Mouse (Mus musculus): ENCODE data around the gene Akr1e1.
"Not testable (repeated sequence)": the region's sequence is repeated elsewhere in the genome, so short reads cannot be mapped to it uniquely, and the experiment has no call there.

Gene Akr1e1

DNA sequence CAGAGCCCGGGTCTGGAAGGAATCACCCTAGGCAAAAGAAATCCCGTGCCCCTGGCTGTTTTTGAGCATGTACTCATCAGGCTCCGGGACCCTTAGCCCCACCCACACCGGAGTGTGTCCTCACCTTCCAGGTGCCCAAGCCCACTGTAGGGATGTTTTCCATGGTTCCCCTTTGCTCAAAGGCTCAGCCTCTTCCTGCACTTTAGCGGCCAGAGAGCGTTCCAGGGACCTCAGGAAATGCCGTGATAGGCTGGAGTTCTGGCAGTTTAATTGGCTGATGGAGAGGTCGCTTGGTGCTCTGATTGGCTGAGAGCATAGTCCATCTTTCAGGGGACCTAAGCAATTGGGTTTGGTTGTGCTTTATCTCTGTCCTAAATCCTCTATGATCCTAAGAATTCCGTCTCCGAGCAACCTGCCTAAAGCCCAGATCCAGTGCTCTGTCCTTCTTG lies at the start of gene Akr1e1:
Gene Akr1e1, minus strand, starts transcription at position 214 of the 449 bp plus-strand sequence.
- DNase-seq (ENCODE audit: low read depth, low spot score) = peak; percentile 98

GRCm38 (mm10) chr13:4658346-4658745 lies 49.4 kb upstream of the Akr1e1 start:
- no peak for DNase-seq (ENCODE audit: low read depth, low spot score)

DNA sequence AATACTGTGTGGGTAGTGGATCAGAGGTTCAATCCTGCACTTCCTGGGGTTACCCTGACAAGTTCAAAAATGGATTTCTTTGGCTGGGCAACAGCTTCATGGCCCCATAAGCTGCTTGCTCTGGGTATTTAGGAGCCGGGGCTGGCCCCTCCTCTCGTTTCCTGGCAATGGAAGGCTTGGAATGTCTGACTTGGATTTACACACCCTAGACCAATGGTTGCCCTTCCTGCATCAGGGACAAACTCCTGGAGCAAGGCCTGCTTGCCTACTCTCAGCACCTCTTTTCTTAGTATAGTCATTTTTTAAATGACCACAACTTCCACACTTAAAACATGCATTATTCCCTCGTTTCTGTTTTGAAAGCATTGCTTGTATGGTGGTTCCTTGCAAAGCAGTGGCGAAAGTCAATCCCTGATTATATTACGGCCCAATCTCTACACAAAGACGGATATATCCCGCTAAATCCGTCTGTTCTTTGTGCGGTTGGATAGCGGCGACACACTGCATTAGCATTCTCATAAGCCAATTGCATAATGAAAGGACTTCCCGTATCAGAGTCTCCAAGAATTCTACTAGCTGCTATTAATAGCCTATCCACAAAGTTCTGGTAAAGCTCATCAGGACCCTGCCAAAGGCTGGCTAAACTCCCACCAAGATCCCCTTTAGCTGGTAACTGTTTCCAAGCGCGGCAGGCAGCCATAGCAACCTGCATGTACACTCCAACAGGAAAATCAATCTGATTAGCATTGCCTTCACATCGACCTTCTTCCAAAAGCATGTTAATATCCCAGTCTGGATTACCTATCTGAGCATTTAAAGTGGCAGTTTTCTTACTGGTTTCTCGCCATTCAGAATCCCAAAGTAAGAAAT lies 47.5 kb upstream of the Akr1e1 start:
- no peak for DNase-seq (ENCODE audit: low read depth, low spot score)

DNA sequence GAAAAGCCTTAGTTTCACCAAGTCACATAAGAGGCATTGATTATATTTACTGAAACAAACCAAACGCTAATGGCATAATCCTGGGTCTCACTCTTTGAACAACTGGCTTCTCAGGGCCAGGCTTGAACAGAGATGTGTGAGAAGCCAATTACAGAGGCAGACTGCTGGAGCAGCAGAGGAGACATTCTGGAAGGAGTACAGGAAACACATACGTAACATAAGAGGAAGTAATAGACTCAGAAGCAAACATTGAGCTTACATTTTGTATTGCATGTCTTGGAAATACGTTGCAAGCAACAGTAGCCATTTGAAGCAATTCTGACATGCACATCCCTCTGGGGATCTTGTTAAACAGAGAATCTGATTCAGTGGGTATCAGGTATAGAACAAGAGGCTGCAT lies 41.2 kb upstream of the Akr1e1 start:
- DNase-seq (ENCODE audit: low read depth, low spot score) = no peak

DNA sequence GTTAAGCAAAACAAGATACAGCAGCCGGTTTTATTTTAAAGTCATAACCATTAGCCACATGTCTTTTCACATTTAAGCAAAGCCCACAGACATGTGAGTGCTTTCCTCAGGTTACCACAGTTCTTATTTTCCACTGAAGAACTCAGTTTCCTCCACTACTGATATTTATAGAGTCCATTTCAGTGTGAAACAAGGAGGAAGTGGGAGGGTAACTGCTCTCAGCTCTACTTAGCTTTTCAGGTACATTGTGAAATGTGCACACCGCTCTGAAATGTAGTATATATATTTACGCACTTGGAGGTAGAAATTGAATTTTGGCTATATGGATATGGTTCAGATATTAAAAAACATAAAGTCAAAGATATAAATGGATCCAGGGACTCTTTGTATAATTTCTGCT lies 36.3 kb upstream of the Akr1e1 start:
- DNase-seq (ENCODE audit: low read depth, low spot score) = no peak

GRCm38 (mm10) chr13:4610902-4611301 lies 1.9 kb upstream of the Akr1e1 start:
- peak; percentile 27 for DNase-seq (ENCODE audit: low read depth, low spot score)

DNA sequence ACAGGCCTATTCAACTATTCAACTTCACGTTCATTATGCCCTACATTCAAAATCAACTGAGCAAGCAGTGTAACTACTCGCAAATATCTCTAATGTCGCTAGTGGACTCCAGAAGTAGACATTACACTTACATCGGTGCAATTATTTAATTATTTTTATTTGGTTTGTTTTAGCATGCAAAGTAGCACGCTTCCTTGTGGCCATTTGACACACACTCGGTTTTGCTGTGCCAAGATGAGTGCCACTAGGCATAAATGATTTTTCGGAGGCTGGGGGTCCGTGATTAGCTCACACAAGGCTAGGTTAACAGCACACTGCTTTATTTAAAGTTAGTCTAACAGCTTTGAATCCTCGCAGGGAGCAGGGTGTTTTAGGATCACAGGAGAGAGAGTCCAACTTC lies 444 bp downstream of the Akr1e1 start:
- peak; percentile 9 for DNase-seq (ENCODE audit: low read depth, low spot score)

- no peak for DNase-seq (ENCODE audit: low read depth, low spot score)
These were observed 2.2 kb downstream of the Akr1e1 start for GRCm38 (mm10) chr13:4606821-4607220.

- not testable (repeated sequence) for DNase-seq (ENCODE audit: low read depth, low spot score)
These were observed 5.5 kb downstream of the Akr1e1 start for GRCm38 (mm10) chr13:4603431-4603830.

DNA sequence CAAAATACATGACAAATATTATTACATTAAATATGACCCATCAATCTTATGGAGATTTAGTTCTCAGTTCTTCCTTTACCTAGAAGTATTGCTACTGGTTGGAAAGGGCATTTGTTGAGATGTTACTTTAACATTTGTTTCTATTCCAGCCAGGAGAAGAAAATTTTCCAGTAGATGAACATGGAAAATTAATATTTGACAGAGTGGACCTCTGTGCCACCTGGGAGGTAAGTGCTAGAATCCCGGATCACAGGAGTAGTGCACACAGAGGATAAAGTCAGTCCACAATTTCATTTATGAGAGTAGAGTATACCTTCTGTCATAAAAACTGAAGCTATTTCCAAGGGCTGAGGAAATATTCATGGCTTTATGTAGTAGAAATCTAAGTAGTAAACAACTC lies 32.1 kb downstream of the Akr1e1 start:
- DNase-seq (ENCODE audit: low read depth, low spot score) = no peak

DNA sequence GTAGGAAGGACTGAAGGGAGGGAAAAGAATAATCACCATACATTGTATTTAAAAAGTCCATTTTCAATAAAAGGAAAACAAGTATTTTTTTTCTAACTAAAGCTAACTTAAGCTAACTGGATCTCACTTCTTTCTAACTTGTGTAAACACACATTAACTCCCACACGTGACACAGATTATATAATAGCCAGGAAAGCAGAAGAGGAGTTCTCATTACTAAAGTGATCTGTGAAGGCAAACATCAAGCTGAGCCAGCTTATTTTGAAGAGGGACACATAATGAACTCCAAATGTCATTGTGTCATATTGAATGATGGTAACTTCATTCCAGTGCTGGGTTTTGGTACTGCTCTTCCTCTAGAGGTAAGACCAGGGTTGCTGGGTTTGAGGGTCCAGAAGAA lies 35.1 kb downstream of the Akr1e1 start, which contains the start of gene Akr1c21:
Gene Akr1c21, plus strand, starts transcription at position 205 of the 400 bp plus-strand sequence.
- DNase-seq (ENCODE audit: low read depth, low spot score) = no peak

GRCm38 (mm10) chr13:4565996-4566395 lies 43.0 kb downstream of the Akr1e1 start:
- no peak for DNase-seq (ENCODE audit: low read depth, low spot score)

GRCm38 (mm10) chr13:4560500-4560899 lies 48.5 kb downstream of the Akr1e1 start:
- DNase-seq (ENCODE audit: low read depth, low spot score) = no peak

- DNase-seq (ENCODE audit: low read depth, low spot score) = no peak
These were observed 49.8 kb downstream of the Akr1e1 start for GRCm38 (mm10) chr13:4559143-4559542.
